Mouse (Mus musculus) R1 (cell line): Measurements from ENCODE around the gene Kpna7.
A peak's percentile ranks its signal among the peaks of the same experiment; 100 is the strongest.
"Not testable (repeated sequence)": the region's sequence is repeated elsewhere in the genome, so short reads cannot be mapped to it uniquely, and the experiment has no call there.

ENCODE experiments used
- DNase-seq: peaks from one replicate; pipeline ENCODE4 v3.0.0-alpha.2; 2018; ENCODE audit warnings: low read depth, low spot score

Kpna7 gene

DNA sequence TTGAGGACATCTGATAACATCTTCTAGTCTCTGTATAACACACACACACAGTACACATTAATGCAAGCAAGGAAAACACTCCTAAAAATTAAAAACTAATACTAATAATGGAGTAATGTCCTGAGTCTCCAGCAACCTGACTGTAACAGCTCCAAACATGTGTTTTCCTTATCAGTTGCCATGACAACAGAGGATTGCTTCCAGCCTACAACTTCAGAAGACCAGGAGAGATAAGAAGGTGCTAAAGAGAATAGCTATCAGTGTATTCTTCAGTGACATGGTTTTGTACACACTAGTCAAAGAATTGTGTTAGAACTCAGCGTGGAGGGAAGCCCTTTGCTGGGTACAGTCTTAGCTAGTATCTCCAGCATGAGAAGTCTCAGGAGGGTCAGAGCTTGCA lies 63.1 kb downstream of the Kpna7 start:
- DNase-seq = not testable (repeated sequence)

DNA sequence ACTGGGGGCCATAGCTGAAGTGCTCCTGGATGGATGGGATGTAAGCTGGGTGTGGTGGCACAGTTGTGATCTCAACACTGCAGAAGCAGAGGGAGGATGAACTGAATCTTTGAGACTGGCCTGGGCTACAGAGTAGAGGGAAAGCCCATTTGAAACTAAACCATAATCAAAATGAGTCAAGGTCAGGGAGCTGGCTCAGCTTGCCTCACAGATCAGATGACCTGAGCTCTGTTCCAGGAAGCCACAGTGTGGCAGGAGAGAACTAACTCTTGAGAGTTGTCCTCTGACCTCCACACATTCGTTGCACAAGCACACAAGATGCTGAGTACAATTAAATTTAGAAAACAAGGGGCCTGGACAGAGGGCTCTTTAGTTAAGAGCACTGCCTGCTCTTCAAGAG lies 63.6 kb downstream of the Kpna7 start:
- not testable (repeated sequence) for DNase-seq

DNA sequence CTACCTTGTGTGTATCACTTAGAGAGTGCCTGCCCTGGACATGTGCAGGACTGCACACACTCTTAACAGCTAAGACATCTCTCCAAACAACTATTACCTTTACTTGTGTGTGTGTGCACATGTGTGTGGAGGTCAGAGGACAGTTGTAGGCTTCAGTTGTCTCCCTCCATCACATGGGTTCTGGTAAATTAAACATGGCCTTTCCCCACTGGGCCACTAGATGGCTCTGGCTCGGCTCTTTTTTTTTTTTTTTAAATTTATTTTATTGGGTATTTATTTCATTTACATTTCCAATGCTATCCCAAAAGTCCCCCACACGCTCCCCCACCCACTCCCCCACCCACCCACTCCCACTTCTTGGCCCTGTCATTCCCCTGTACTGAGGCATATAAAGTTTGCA lies 67.1 kb downstream of the Kpna7 start:
- DNase-seq = not testable (repeated sequence)

DNA sequence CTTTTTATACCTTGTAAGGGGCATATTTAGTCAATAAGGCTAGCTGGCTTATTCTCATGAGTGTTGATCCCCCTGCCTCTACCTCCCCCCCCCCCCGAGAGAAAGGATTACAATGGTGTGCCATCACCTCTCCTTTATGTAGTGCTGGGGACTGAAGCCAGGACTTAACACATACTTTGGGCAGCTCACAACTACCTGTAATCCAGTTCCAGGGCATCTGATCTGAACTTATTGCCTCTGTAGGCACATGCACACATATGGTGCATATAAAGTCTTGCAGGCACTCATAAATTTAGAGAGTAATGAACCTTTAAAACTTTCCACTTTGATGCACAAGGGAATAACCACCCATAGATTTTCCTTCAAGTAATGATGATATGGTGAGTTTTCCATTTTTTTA lies 69.6 kb downstream of the Kpna7 start:
- DNase-seq = no peak

DNA sequence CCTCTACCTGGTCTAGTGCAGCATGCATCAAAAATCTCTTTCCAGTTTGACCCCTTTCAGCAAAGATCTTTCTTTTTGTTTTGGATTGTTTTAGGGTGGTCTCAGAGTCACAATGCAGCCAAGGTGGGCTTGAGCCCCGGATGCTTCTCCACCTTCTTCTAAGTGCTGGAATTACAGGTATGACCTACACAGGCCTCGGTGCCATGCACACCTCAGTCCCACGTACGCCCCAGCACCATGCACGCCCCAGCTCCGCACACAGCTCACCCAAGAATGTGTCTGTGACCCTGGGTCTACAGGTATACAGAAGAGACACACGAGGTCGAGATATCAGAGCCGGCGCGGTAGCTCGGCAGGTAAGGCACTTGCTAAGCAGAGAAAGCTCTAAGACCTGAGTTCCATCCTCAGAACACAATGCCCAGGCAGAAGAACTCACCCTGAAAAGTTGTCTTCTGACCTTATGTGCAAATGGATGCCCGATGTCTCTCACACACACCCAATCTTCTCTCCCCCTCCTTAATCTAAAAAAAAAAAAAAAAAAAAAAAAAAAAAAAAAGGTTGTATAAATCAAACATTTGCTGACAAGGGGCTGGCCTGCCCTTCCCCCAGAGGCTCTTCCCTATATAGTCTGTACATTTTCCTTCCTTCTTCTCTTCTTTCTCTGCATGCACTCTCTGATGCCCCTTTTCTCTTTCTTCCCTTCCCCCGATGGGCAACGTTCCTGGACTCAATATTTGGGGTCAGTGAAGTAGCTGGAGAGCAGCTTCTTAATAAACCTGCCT lies 74.8 kb downstream of the Kpna7 start:
- DNase-seq = no peak

DNA sequence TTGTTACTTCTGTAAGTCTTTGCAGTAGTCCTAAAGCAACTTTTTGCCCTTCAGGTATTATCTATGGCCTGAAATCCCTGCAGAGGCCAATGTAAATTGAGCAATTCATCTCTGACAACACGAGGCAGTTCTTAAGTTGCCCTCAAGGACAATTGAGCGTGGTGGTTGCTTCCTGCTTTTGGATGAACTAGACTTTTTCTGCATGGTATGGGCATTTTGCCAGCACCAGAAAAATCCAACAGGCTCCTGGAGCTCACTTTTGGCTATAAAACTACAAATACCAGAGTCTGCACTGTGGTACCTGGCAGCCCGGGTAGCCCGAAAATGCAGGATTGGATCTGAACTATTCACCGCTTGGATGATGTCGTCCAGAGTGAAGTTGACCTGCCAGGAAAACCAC lies 78.2 kb downstream of the Kpna7 start:
- no peak for DNase-seq

DNA sequence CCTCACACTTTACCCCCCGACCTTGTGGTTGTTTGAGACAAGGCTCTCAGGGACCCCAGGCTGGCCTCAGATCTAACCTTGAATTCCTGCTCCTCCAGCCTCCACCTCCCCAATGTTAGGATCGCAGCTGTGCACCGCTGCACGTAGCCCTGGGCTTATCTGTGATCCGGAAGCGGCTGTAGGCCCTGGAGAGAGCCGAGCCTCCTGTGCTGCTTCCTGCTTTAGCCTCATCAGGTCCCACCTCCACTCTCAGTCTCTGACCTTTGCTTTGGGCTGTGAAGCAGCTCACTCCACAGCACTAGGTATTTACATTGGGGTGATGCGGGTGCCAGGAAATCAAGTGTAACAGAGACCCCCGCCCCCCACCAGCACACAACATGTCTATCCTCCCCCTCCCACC lies 79.3 kb downstream of the Kpna7 start:
- DNase-seq = no peak

DNA sequence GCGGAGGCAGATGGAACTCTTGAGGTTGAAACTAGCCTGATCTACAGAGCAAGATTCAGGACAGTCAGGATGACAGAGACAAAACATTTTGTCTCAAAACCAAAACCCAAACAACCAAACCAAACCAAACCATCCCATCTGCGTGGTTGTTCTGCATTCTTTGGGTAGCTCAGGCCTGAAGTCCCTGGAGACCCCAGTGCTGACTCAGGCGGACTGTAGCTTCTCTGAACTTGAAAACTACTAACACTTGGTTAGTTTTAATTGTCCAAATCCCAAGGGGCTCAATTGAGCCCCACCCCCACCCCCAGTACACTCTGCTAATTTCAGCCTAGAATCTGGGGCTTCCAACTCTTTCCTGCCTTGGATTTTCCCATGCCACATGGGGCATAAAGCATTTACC lies 80.5 kb downstream of the Kpna7 start:
- no peak for DNase-seq

DNA sequence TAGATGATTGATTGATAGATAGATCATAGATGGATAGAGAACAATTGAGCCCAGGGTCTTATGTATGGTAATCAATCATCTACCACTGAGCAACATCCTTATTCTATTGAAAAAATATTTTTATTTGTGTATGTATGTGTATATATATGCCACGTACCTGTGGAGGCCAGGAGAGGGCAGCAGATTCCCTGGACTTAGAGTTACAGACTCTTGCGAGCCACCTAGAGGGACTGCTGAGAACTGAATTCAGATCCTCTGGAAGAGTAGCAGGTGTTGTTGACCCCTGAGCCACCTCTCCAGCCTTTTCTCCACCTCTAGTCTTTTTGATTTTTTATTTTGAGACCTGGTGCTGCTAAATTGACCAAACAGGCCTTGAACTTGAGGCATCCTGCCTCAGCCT lies 85.3 kb downstream of the Kpna7 start:
- DNase-seq = peak; percentile 92

DNA sequence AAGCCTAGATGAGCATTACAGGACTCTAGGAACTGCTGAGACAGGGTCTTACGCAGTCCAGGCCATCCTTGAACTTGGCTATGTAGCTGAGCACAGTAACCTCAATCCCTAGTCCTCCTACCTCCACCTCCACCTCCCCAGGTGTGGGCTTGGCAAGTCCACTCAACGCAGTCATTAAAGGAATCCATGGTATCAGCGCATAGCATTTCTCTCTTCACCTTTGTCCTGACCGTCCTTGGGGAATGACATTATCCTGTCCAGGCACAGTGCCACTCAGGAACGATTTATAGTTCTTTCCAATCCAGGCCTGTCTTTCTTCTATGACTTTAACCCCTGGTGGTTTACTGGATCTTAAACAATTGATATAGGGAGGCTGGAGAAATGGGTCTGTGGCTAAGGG lies 93.3 kb downstream of the Kpna7 start:
- DNase-seq = no peak

DNA sequence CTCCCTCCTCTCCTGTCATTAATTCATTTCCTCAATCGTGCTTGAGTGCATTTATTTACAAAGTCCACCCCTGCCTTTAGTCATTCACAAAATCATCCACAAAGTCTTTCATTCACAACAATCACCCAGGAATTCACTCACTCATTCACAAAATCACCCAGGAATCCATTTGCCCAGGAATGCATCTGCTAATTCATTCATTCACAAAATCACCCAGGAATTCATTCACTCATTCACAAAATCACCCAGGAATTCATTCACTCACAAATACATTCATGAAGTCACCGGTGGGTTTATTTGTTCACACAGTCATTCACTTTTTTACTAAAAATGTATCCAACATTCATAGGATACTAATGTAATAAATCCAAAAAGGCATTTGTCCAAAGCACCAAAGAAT lies 93.8 kb downstream of the Kpna7 start:
- no peak for DNase-seq

DNA sequence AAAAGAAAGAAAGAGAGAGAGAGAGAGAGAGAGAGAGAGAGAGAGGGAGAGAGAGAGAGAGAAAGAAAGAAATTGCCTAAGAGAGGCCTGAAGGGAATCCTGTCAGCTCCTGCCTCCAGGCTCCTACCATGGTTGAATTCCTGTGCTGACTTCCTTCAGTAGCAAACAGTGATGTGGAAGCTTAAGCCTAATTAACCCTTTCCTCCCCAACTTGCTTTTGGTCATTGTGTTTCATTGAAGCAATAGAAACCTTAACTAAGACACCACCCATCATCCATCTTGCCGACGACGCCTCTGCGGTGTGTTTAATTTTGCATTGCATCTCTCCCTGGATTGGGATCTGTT lies 94.8 kb downstream of the Kpna7 start:
- DNase-seq = no peak

DNA sequence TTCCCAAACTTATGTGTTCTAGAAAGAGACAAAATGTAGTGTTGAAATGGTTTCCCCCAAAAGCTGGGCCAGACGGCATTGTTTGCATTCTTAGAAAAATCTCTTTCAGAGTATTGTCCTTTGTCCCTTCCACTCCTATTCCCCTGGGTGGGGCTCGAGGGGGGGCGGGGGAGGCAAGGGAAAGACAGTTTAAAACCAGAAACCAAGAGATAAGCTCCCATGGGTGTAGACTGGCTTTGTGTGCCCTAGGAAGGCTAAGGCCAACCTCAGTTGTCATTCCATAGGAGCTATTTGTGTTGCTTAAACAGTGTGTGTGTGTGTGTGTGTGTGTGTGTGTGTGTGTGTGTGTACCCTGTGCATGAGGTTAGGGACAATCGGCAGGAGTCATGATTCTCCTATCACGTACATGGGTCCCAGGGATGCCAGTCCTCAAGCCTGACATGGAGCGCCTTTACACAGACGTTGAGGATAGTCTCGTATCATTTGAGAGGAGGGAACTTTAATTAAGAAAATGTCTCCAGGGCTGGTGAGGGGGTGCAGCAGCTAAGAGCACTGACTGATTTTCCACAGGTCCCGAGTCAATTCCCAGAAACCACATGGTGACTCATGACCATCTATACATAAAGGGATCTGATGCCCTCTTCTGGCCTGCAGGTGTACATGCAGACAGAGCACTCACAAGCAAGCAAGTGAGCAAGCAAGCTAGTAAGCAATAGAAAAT lies 95.3 kb downstream of the Kpna7 start:
- peak; percentile 86 for DNase-seq

DNA sequence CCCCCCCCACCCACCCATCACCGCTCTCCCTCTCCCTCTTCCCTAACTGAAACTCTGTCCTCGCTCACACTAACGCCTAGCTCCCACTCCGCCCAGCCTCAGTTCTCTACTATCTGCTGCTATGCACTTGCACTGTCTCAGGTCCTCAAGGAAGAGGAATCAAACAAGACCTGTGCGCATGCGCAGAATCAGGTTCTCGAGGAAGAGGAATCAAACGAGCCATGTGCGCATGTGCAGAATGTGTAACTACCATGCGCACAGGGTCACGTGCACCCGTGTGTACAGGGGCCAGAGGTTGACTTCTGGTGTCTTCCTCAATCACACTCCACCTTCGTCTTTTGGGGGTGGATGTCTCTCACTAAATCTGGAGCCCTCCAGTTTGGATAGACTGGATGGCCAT lies 96.3 kb downstream of the Kpna7 start:
- DNase-seq = peak; percentile 96

DNA sequence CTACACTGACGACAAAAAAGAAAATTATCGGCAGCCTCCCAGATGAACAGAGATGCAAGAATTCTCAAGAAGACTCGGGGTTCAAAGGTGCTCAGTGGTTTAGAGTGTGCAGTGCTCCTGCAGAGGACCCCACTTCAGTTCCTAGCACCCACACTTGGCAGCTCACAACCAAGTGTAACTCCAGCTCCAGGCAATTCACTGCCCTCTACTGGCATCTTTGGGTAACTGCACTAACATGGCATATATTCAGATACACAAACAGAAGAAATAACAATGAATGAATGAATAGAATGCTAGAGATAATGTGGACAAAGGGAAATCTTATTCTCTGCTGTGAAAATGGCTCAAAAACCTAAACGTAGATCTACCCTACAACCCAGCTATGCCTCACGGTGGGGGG lies 99.0 kb downstream of the Kpna7 start:
- DNase-seq = no peak

DNA sequence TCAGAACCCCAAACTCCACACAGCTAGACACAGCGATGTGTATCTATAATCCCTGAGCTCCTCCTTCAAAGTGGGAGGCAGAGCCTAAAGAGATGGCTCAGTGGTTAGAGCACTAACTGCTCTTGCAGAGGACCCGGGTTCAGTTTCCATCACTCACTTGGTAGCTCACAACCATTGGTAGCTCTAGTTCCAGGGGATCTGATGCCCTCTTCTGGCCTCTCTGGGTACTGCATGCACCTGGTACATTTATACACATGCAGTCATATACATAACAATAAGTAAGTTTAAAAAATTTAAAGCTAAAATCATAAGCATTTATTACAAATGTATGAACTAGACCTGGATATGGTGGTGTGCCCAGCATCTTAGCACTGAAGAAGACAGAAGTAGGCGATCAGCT lies 100.6 kb downstream of the Kpna7 start:
- DNase-seq = peak; percentile 60

DNA sequence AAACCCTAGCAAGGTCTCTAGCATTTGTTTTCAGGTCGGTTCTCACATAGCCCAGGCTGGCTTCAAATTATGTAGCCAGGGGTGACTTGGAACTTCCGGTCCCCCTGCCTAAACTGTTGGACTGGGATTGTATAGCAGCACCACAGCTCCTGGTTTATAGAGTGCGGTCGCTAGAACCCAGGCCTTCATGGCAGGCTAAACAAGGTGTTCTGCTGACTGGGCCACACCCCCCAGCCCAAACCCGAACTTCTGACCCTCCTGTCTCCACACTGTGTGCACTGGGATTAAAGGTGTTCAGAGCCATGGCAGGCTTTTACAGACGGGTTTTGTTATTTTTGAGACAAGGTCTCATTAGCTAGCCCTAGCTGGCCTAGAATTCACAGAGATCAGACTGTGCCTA lies 104.7 kb downstream of the Kpna7 start:
- DNase-seq = no peak

DNA sequence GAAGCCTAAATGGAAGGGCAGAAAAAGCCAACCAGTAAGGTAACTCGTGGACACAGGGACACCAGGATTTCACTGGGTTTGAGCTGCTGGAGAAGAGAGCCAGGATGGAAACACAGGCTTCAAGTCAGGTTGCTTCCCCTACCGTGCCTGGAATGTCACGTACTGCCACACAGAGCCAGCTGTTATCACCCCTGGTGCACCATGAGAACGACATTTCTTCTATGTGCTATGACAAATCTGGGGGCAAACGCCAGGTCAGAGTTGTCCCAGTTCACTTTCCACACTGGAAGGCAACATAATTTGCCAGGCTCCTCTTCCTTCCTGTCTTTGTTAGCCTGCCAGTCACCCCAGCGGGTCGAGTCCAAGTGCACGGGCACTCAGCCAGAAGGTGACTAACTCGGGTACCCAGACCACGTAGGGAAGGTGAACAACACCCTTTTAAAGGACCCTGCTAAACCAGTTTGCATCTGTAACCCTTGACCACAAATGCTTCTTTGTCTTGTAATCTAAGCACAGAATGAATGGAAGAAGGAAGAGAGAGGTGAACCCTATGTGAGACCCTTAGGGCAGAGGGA lies 105.2 kb downstream of the Kpna7 start:
- no peak for DNase-seq

DNA sequence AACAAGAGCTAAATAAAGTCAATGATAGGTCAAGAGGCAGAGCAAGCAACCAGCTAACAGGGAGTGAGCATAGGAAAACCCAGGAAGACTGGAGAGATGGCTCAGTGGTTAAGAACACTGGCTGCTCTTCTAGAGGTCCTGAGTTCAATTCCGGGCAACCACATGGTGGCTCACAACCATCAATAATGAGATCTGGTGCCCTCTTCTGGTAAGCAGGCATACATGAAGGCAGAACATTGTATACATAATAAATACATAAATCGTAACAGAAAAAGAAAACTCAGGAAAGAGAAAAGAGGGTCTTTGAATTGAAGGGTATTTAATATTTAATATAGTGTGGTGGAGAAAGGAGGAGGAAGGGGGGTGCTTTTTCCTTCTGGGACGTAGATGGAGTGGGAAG lies 112.6 kb downstream of the Kpna7 start:
- DNase-seq = no peak

DNA sequence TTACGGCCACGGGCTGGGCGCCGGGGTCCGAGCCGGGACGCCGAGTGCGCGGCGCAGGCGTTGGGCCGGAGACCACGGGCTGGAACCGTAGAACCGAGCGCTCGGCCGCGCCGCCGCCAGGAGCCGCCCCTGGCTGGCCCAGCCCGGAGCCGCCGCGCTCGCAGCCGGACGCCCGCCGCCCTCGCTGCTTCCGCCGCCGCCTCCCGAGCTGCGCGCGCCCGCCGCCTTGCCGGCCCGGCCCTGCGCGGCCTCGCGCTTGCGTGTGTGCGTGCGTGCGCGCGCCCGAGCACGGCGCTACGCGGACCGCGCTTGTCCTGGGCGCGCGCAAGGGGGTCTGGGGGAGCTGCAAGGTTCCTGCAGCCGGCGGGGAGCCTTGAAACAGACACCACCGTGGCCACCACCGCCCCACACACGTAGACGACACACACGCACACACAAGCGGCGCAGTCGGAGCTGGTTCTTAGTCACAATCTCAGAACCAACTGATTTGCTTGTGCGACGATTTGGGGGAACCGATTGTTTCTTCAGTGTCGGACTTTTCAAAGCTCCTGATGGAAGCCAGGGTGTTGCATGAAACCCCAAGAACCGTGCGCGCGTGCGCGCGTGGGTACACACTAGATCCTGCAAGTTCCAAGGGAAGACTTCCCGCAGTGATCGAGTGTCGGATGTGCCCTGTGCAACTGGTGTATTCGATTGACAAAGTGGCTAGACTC lies 118.0 kb downstream of the Kpna7 start, which contains the start of gene Smurf1:
Gene Smurf1, minus strand, starts transcription at position 209 of the 713 bp plus-strand sequence.
- peak; percentile 91 for DNase-seq

DNA sequence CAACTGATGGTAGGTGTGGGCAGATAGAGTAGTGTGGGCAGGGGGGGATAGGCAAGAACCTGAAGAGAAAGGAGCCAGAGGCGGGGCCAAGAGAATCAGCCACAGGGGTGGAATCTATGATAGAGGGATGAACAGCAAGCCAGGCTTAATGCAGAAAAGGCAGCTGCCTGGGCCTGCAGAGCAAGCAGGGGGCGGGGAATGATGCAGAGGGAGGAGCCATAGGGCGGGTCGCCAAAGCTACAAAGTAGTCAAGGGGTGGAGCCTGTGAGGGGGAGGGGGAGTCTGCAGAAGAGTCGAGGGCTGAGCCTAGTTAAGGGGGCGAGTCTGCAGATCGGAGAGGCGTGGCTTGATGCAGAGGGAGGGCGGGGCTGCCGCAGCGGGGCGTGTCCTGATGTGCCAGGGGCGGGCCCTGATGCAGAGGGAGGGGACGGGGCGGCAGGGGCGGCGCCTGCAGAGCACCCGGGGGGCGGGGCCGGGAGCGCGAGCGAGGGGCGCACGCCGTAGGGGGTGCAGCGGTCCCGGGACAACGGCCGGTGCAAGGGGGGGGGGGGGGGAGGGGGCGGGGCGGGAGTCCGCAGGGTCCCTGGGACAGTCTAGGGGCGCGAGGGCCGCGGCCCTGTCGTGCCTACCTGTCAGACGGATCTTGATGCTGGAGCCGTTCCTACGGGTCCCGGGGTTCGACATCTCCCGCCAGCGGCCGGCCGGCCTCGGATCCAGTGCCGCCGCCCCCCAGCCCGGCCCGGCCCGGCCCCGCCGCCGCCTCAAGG lies 118.8 kb downstream of the Kpna7 start:
- DNase-seq = peak; percentile 96

DNA sequence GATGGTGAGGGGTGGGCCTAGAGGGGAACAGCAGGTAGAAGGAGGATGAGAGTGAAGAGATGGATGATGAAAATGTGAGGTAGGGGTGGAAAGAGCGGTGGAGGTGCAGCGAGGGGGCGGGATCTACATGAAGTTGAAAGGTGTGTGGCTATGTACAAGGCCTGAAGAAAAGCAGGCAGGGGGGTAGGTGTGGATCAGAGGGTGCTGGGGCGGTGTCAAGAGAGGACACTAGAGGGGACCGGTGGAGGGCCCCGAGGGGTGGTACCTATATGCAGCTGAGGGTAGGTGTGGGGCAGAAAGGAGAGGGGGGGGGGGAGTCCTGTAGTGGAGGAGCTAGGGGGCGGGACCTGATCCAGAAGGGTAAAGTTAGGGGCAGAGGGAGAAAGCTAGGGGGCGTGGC lies 119.4 kb downstream of the Kpna7 start:
- no peak for DNase-seq
